Mouse (Mus musculus) midbrain, embryonic 12.5 days (tissue): ENCODE measurements around the gene Mief1. TPM values are rescaled to one million over a fixed set of nuclear protein-coding genes. Genes with fewer than 3 reads are reported as not detected.

Experiments
- ATAC-seq: fragments of 200-750 bp; cut with Nextera tagmentation; 2 replicates; pipeline ENCODE4 v1.8.0; 2017; ENCODE audit warnings: low read depth, moderate TSS enrichment, moderate library complexity; ENCODE audit not compliant: low FRiP score
- H3K27ac ChIP-seq: fragments of 300-500 bp; sonication (generic); replicated peaks from 2 replicates; pipeline ENCODE4 v1.5.1; 2016; ENCODE audit warnings: mild to moderate bottlenecking
- H3K27me3 ChIP-seq: fragments of 300-500 bp; sonication (generic); 2 replicates; pipeline ENCODE4 v1.6.1; 2016; ENCODE audit warnings: mild to moderate bottlenecking
- H3K36me3 ChIP-seq: fragments of 300-500 bp; sonication (generic); 2 replicates; pipeline ENCODE4 v1.6.1; 2016
- H3K4me1 ChIP-seq: fragments of 300-500 bp; sonication (generic); 2 replicates; pipeline ENCODE4 v1.6.1; 2016
- H3K4me2 ChIP-seq: fragments of 300-500 bp; sonication (generic); replicated peaks from 2 replicates; pipeline ENCODE4 v1.6.1; 2016; ENCODE audit warnings: mild to moderate bottlenecking, moderate library complexity
- H3K4me3 ChIP-seq: fragments of 300-500 bp; sonication (generic); 2 replicates; pipeline ENCODE4 v1.5.1; 2016; ENCODE audit warnings: mild to moderate bottlenecking
- H3K9ac ChIP-seq: fragments of 300-500 bp; sonication (generic); replicated peaks from 2 replicates; pipeline ENCODE4 v1.6.1; 2016; ENCODE audit warnings: mild to moderate bottlenecking, moderate library complexity
- H3K9me3 ChIP-seq: fragments of 300-500 bp; sonication (generic); 2 replicates; pipeline ENCODE4 v1.6.1; 2016; ENCODE audit warnings: mild to moderate bottlenecking
- WGBS: fragments of 180-500 bp; shearing (Covaris S2); methylation state at CpG from one replicate; pipeline ENCODE4 v1.1.7; 2016; 5-methylcytosine and 5-hydroxymethylcytosine counted together
- polyA plus RNA-seq: library from polyadenylated mRNA; unstranded; fragments of >200 nt; fragmentation: Nextera tagmentation; extraction: Ambion mirVana; gene quantifications from 2 replicates; pipeline ENCODE4 v1.2.1, GENCODE M21; 2016

Gene Mief1
- polyA plus RNA-seq, 1 experiment from 2014 or later = 46.4 TPM

- Histone ChIP-seq H3K4me2 (peak overlapping the region; percentile 69), H3K9me3 (no peaks in the 10 kb centered on the region), H3K4me3 (peak overlapping the region; percentile 79; the same call in 1 of the 2 replicates), H3K27me3 (no peaks in the 10 kb centered on the region), H3K27ac (peak overlapping the region; percentile 76), H3K4me1 (peaks cover 21% of the 10 kb centered on the region), H3K9ac (no peak overlapping the region), H3K36me3 (peaks cover 24% of the 10 kb centered on the region)
- 64% methylated on average over 4 of the region's 4 CpGs for WGBS
- ATAC-seq = no peak
These were observed 765 bp upstream of the Mief1 start for GRCm38 (mm10) chr15:80233053-80233452.

- Histone ChIP-seq H3K4me3 (peak within 1 kb of the TSS; percentile 79), H3K9ac (peak within 1 kb of the TSS; percentile 81), H3K4me1 (peaks cover 18% of the 10 kb centered on the region), H3K9me3 (no peaks in the 10 kb centered on the region), H3K27me3 (no peaks in the 10 kb centered on the region), H3K36me3 (peaks cover 42% of the 10 kb centered on the region), H3K27ac (no peak within 1 kb of the TSS), H3K4me2 (peak within 1 kb of the TSS; percentile 69)
- 94% methylated on average over 9 of the region's 9 CpGs for WGBS
- ATAC-seq = no peak
These were observed 1.7 kb downstream of the Mief1 start, which contains the start of gene AC140267.1 for GRCm38 (mm10) chr15:80235535-80235934. Gene AC140267.1 (plus strand): TSS chr15:80235835.

GRCm38 (mm10) chr15:80248135-80248534 lies 14.3 kb downstream of the Mief1 start:
- Histone ChIP-seq H3K9me3 (no peaks in the 10 kb centered on the region), H3K4me1 (no peaks in the 10 kb centered on the region), H3K27me3 (no peaks in the 10 kb centered on the region), H3K27ac (no peak overlapping the region), H3K36me3 (peaks cover 83% of the 10 kb centered on the region), H3K4me3 (no peak overlapping the region), H3K9ac (no peak overlapping the region), H3K4me2 (no peak overlapping the region)
- ATAC-seq = no peak
- WGBS = 97% methylated on average over 12 of the region's 12 CpGs

- no peaks in the 10 kb centered on the region for H3K27me3 ChIP-seq
- no peak for ATAC-seq
- H3K36me3 ChIP-seq = peaks cover 78% of the 10 kb centered on the region
- H3K4me1 ChIP-seq = peaks cover 4% of the 10 kb centered on the region; the same call in 1 of the 2 replicates
- no peak overlapping the region for H3K4me3 ChIP-seq
- WGBS = 95% methylated on average over 1 of the region's 1 CpGs
- no peak overlapping the region for H3K9ac ChIP-seq
- H3K9me3 ChIP-seq = no peaks in the 10 kb centered on the region
- H3K4me2 ChIP-seq = no peak overlapping the region
- H3K27ac ChIP-seq = no peak overlapping the region
These were observed 14.8 kb downstream of the Mief1 start for GRCm38 (mm10) chr15:80248596-80248995.

- Histone ChIP-seq H3K9ac (no peak overlapping the region), H3K4me3 (no peak overlapping the region), H3K27me3 (no peaks in the 10 kb centered on the region), H3K4me2 (no peak overlapping the region), H3K9me3 (no peaks in the 10 kb centered on the region), H3K27ac (no peak overlapping the region), H3K36me3 (peaks cover 68% of the 10 kb centered on the region), H3K4me1 (peaks cover 14% of the 10 kb centered on the region)
- no peak for ATAC-seq
- WGBS = 98% methylated on average over 10 of the region's 10 CpGs
These were observed 15.9 kb downstream of the Mief1 start for GRCm38 (mm10) chr15:80249672-80250071.

- H3K36me3 ChIP-seq = peaks cover 63% of the 10 kb centered on the region
- no peaks in the 10 kb centered on the region for H3K9me3 ChIP-seq
- 95% methylated on average over 6 of the region's 6 CpGs for WGBS
These were observed 16.8 kb downstream of the Mief1 start for GRCm38 (mm10) chr15:80250586-80250985.

GRCm38 (mm10) chr15:80253530-80253929 lies 19.7 kb downstream of the Mief1 start:
- H3K4me2 ChIP-seq = peak overlapping the region; percentile 96; the same call in 1 of the 2 replicates
- no peaks in the 10 kb centered on the region for H3K9me3 ChIP-seq
- peaks cover 34% of the 10 kb centered on the region for H3K4me1 ChIP-seq
- peaks cover 60% of the 10 kb centered on the region for H3K36me3 ChIP-seq
- WGBS = 42% methylated on average over 2 of the region's 2 CpGs
- no peak for ATAC-seq
- no peak overlapping the region for H3K9ac ChIP-seq
- H3K27me3 ChIP-seq = no peaks in the 10 kb centered on the region
- H3K27ac ChIP-seq = peak overlapping the region; percentile 98; the same call in 1 of the 2 replicates
- no peak overlapping the region for H3K4me3 ChIP-seq

More at GRCm38 (mm10) chr15:80250586-80250985, 16.8 kb downstream of the Mief1 start:
- Histone ChIP-seq H3K27me3 (no peaks in the 10 kb centered on the region), H3K27ac (no peak overlapping the region), H3K4me3 (no peak overlapping the region), H3K4me1 (peaks cover 14% of the 10 kb centered on the region), H3K4me2 (no peak overlapping the region), H3K9ac (no peak overlapping the region)
- no peak for ATAC-seq

- no peak for ATAC-seq
- WGBS = 56% methylated on average over 6 of the region's 6 CpGs
- peak overlapping the region; percentile 99 for H3K4me3 ChIP-seq
- peaks cover 36% of the 10 kb centered on the region for H3K4me1 ChIP-seq
- peaks cover 59% of the 10 kb centered on the region for H3K36me3 ChIP-seq
- H3K9ac ChIP-seq = peak overlapping the region; percentile 80
- peak overlapping the region; percentile 96 for H3K4me2 ChIP-seq
- H3K27me3 ChIP-seq = no peaks in the 10 kb centered on the region
- peak overlapping the region; percentile 98 for H3K27ac ChIP-seq
- no peaks in the 10 kb centered on the region for H3K9me3 ChIP-seq
These were observed 20.4 kb downstream of the Mief1 start for GRCm38 (mm10) chr15:80254207-80254606.

- peak; percentile 97 for ATAC-seq
- WGBS = under 1% methylated on average over 62 of the region's 62 CpGs
- Histone ChIP-seq H3K4me2 (peak within 1 kb of the TSS; percentile 96), H3K4me3 (peak within 1 kb of the TSS; percentile 99), H3K36me3 (peaks cover 59% of the 10 kb centered on the region), H3K27ac (peak within 1 kb of the TSS; percentile 98), H3K9me3 (no peaks in the 10 kb centered on the region), H3K9ac (peak within 1 kb of the TSS; percentile 100), H3K27me3 (no peaks in the 10 kb centered on the region), H3K4me1 (peaks cover 36% of the 10 kb centered on the region)
These were observed 21.2 kb downstream of the Mief1 start, which contains the start of gene Atf4 for GRCm38 (mm10) chr15:80254847-80255645. Gene Atf4 (plus strand): TSS chr15:80255184.

GRCm38 (mm10) chr15:80255646-80256121 lies 21.9 kb downstream of the Mief1 start:
- WGBS = under 1% methylated on average over 51 of the region's 51 CpGs
- Histone ChIP-seq H3K4me3 (peak overlapping the region; percentile 99), H3K9ac (peak overlapping the region; percentile 100), H3K36me3 (peaks cover 59% of the 10 kb centered on the region), H3K27me3 (no peaks in the 10 kb centered on the region), H3K27ac (peak overlapping the region; percentile 98), H3K9me3 (no peaks in the 10 kb centered on the region), H3K4me1 (peaks cover 36% of the 10 kb centered on the region), H3K4me2 (peak overlapping the region; percentile 96)
- ATAC-seq = peak; percentile 50

- Histone ChIP-seq H3K4me1 (peaks cover 36% of the 10 kb centered on the region), H3K36me3 (peaks cover 57% of the 10 kb centered on the region), H3K9me3 (no peaks in the 10 kb centered on the region), H3K9ac (peak overlapping the region; percentile 100), H3K27ac (peak overlapping the region; percentile 98), H3K27me3 (no peaks in the 10 kb centered on the region), H3K4me3 (peak overlapping the region; percentile 99), H3K4me2 (peak overlapping the region; percentile 96)
- ATAC-seq = no peak
- WGBS = 14% methylated on average over 16 of the region's 16 CpGs
These were observed 22.4 kb downstream of the Mief1 start for GRCm38 (mm10) chr15:80256242-80256641.
